Mouse (Mus musculus) heart, adult 2 months (tissue): ENCODE measurements around the gene 4933411K16Rik.

Experiments used
- CTCF ChIP-seq: fragments of 200-600 bp; IDR thresholded peaks from 2 replicates; pipeline ENCODE4 v1.8.1; 2022; ENCODE audit warnings: antibody characterized with exemption, mild to moderate bottlenecking, moderate library complexity
- POLR2A ChIP-seq: fragments of 200-500 bp; IDR thresholded peaks from 2 replicates; pipeline ENCODE4 v1.6.1; 2011; ENCODE audit warnings: mild to moderate bottlenecking, low read depth, low read length, control low read depth; ENCODE audit not compliant: insufficient read depth

DNA sequence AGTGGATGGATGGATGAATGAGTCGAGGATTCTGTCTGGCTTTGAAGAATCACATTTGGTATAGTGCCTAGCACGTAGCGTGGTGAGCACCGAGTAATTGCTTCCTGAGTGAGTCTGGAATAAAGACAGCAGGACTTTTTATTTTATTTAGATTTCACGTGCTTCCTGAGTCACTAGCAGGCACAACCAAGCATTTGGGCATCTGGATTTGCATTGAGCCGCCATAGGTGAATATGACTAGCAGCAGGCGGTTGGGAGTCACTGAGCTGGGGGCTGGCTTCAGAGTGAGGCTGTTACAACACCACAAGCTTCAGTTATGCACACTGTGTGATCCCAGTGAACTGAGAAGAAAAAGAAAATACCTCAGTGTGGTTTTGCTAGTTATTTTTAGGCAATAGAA lies 43.0 kb upstream of the 4933411K16Rik start:
- TF ChIP-seq CTCF, result no peak
- TF ChIP-seq POLR2A, result no peak
